Mouse (Mus musculus) ES-E14 (cell line): ENCODE data around the gene Spdya.

Source experiments
- HCFC1 ChIP-seq: IDR thresholded peaks from 2 replicates; pipeline ENCODE4 v1.6.1; 2012; ENCODE audit warnings: low read length, inconsistent platforms, borderline replicate concordance; ENCODE audit not compliant: insufficient read depth
- MAFK ChIP-seq: IDR thresholded peaks from 2 replicates; pipeline ENCODE4 v1.6.1; 2014; ENCODE audit warnings: mild to moderate bottlenecking, low read depth, low read length, inconsistent platforms; ENCODE audit not compliant: insufficient read depth
- ZC3H11A ChIP-seq: IDR thresholded peaks from 2 replicates; pipeline ENCODE4 v1.6.1; 2012; ENCODE audit warnings: low read depth, mild to moderate bottlenecking, inconsistent platforms, low read length, borderline replicate concordance
- ZNF384 ChIP-seq: IDR thresholded peaks from 2 replicates; pipeline ENCODE4 v1.6.1; 2012; ENCODE audit warnings: low read depth, low read length, inconsistent platforms

DNA sequence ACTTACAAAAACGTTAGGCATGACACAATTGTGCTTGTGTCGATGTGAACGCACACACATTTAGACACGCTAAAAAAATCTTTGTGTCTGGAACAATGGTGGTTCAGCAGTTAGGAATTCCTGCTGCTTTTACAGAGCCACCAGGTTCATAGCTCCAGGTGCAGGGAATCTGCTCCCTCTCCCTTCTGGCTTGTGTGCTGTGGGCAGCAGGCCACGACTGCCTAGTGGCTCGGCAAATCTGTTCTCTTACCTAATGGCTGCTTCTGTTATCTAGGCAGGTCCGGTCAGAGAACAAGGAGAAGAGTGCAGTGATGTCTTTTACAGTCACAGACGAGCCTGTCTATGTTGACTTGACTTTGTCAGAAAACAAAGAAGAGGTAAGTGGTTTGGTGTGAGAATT lies 81.5 kb downstream of the Spdya start:
- TF ChIP-seq ZNF384 (no peak), HCFC1 (no peak), ZC3H11A (no peak), MAFK (no peak)
